Mouse (Mus musculus) left cerebral cortex, adult 11 months (tissue): ENCODE results near the gene Smim4.

ENCODE experiments used
- DNase-seq: peaks from one replicate; pipeline ENCODE4 v3.0.0; 2022; ENCODE audit warnings: low spot score

Gene Smim4

GRCm38 (mm10) chr14:31138897-31139429 lies 10.2 kb upstream of the Smim4 start:
- DNase-seq: no peak

GRCm38 (mm10) chr14:31138219-31138896 lies 9.6 kb upstream of the Smim4 start:
- DNase-seq: no peak

- no peak for DNase-seq
Observed at GRCm38 (mm10) chr14:31137791-31138190, 9.0 kb upstream of the Smim4 start.

- DNase-seq: no peak
Observed at GRCm38 (mm10) chr14:31137281-31137595, 8.5 kb upstream of the Smim4 start.

- no peak for DNase-seq
Observed at GRCm38 (mm10) chr14:31136411-31137280, 7.9 kb upstream of the Smim4 start.

- DNase-seq: no peak
Observed at GRCm38 (mm10) chr14:31135495-31136410, 7.0 kb upstream of the Smim4 start.

- DNase-seq: no peak
Observed at GRCm38 (mm10) chr14:31134015-31135000, 5.6 kb upstream of the Smim4 start.

- DNase-seq: no peak
Observed at GRCm38 (mm10) chr14:31133023-31133665, 4.4 kb upstream of the Smim4 start.

- no peak for DNase-seq
Observed at GRCm38 (mm10) chr14:31132491-31132975, 3.8 kb upstream of the Smim4 start.

GRCm38 (mm10) chr14:31132031-31132430 lies 3.3 kb upstream of the Smim4 start:
- no peak for DNase-seq

GRCm38 (mm10) chr14:31131272-31131821 lies 2.6 kb upstream of the Smim4 start:
- DNase-seq: no peak

GRCm38 (mm10) chr14:31130236-31131220 lies 1.8 kb upstream of the Smim4 start, which contains the start of gene Nt5dc2:
Nt5dc2 (plus strand) TSS chr14:31131053.
- DNase-seq: no peak

GRCm38 (mm10) chr14:31129326-31130235 lies 825 bp upstream of the Smim4 start:
- no peak for DNase-seq

GRCm38 (mm10) chr14:31128101-31128825 lies 493 bp downstream of the Smim4 start:
- DNase-seq: no peak

GRCm38 (mm10) chr14:31126826-31127225 lies 1.9 kb downstream of the Smim4 start:
- no peak for DNase-seq

- DNase-seq: no peak
Observed at GRCm38 (mm10) chr14:31125106-31126075, 3.4 kb downstream of the Smim4 start.
